Mouse (Mus musculus) E14TG2a.4 (cell line): ENCODE data around the gene Acaa1a.

ENCODE experiments used
- CTCF ChIP-seq: conservative IDR thresholded peaks from 2 replicates; pipeline ENCODE4 v1.5.1; 2014; ENCODE audit warnings: low read length
- POU5F1 ChIP-seq: IDR thresholded peaks from 2 replicates; pipeline ENCODE4 v1.6.1; 2014; ENCODE audit warnings: low read length, borderline replicate concordance

GRCm38 (mm10) chr9:119324130-119324529, 15.3 kb upstream of the Acaa1a start:
- TF ChIP-seq CTCF (no peak), POU5F1 (no peak)
